In genomic region chr5:16469644-16470275, GRCm38 (mm10) we compare ENCODE assay signal across 8 mouse cellular contexts.
DNase-seq lines count a peak whose midpoint lies in the region; ATAC-seq and TF ChIP-seq lines count a peak whose summit lies in the region.

No protein-coding gene starts in this region.

- no peak overlapping the region for H3K9ac ChIP-seq in midbrain, postnatal 0 days (replicated peaks; ENCODE audit: low read length, poor library complexity, severe bottlenecking)
- no peak overlapping the region for H3K9ac ChIP-seq in embryonic facial prominence, embryonic 11.5 days (replicated peaks; ENCODE audit: low read length)
- 0 out of 2 replicates have a peak overlapping the region, but pooled peaks have one; percentile 36 for H3K9ac ChIP-seq in heart, embryonic 14.5 days (ENCODE audit: low read length)

- H3K36me3 ChIP-seq in midbrain, postnatal 0 days (ENCODE audit: insufficient read depth, low read length) = no peaks in the 10 kb centered on the region
- H3K36me3 ChIP-seq in midbrain, embryonic 10.5 days = no peaks in the 10 kb centered on the region
- no peaks in the 10 kb centered on the region for H3K36me3 ChIP-seq in embryonic facial prominence, embryonic 11.5 days (replicated peaks; ENCODE audit: control insufficient read depth, insufficient read depth, low read depth, low read length)
- H3K36me3 ChIP-seq in heart, embryonic 14.5 days (ENCODE audit: control insufficient read depth, insufficient read depth, low read length) = no peaks in the 10 kb centered on the region
- no peaks in the 10 kb centered on the region for H3K36me3 ChIP-seq in small intestine, adult 2 months (ENCODE audit: control insufficient read depth, insufficient read depth, low read length)

- peak; percentile 8 for DNase-seq in midbrain, postnatal 0 days (ENCODE audit: low spot score)
- no peak for DNase-seq in midbrain, embryonic 10.5 days (ENCODE audit: low spot score)
- peak; percentile 48 for DNase-seq in embryonic facial prominence, embryonic 11.5 days (ENCODE audit: low spot score)
- peak; percentile 47 to 75 for DNase-seq in kidney, postnatal 25 days
- peak; percentile 80 for DNase-seq in lung, postnatal 10 days
- no peak for DNase-seq in cerebellum, postnatal 36 days

- H3K27ac ChIP-seq in midbrain, postnatal 0 days (ENCODE audit: low read depth, low read length) = no peak overlapping the region
- no peak overlapping the region for H3K27ac ChIP-seq in midbrain, embryonic 10.5 days (replicated peaks)
- no peak overlapping the region for H3K27ac ChIP-seq in embryonic facial prominence, embryonic 11.5 days (replicated peaks; ENCODE audit: low read depth, low read length)
- peak overlapping the region; percentile 55 to 72 for H3K27ac ChIP-seq in heart, embryonic 14.5 days (replicated peaks in 1 of 2; ENCODE audit: control insufficient read depth in 1 of 2, insufficient read depth in 1 of 2, low read depth in 2 of 2, low read length in 2 of 2)
- H3K27ac ChIP-seq in small intestine, adult 2 months (ENCODE audit: insufficient read depth, low read depth, low read length) = peak overlapping the region; percentile 48

- no peaks in the 10 kb centered on the region for H3K27me3 ChIP-seq in midbrain, postnatal 0 days (ENCODE audit: insufficient read depth, low read length)
- no peaks in the 10 kb centered on the region for H3K27me3 ChIP-seq in midbrain, embryonic 10.5 days (ENCODE audit: low read depth, poor library complexity, severe bottlenecking)
- no peaks in the 10 kb centered on the region for H3K27me3 ChIP-seq in embryonic facial prominence, embryonic 11.5 days (ENCODE audit: control insufficient read depth, insufficient read depth, low read length)
- no peaks in the 10 kb centered on the region for H3K27me3 ChIP-seq in heart, embryonic 14.5 days (ENCODE audit: control insufficient read depth, insufficient read depth, low read length)
- no peaks in the 10 kb centered on the region for H3K27me3 ChIP-seq in small intestine, adult 2 months (ENCODE audit: control insufficient read depth, insufficient read depth, low read length)

- 74% methylated on average over 13 of the region's 13 CpGs for WGBS in midbrain, postnatal 0 days
- 73% methylated on average over 13 of the region's 13 CpGs for WGBS in midbrain, embryonic 10.5 days
- WGBS in embryonic facial prominence, embryonic 11.5 days = 44% methylated on average over 13 of the region's 13 CpGs
- WGBS in heart, embryonic 14.5 days = 36% methylated on average over 13 of the region's 13 CpGs
- 21% methylated on average over 13 of the region's 13 CpGs for WGBS in small intestine, adult 2 months

- no peaks in the 10 kb centered on the region for H3K4me1 ChIP-seq in midbrain, postnatal 0 days (ENCODE audit: insufficient read depth, low read length)
- H3K4me1 ChIP-seq in midbrain, embryonic 10.5 days = no peaks in the 10 kb centered on the region
- no peaks in the 10 kb centered on the region; the same call in 1 of the 2 replicates for H3K4me1 ChIP-seq in embryonic facial prominence, embryonic 11.5 days (ENCODE audit: control insufficient read depth, insufficient read depth, low read length)
- peaks cover 6 to 9% of the 10 kb centered on the region in 2 experiments for H3K4me1 ChIP-seq in heart, embryonic 14.5 days (ENCODE audit: control insufficient read depth in 2 of 2, insufficient read depth in 2 of 2, low read length in 2 of 2)
- peaks cover 2% of the 10 kb centered on the region; the same call in 1 of the 2 replicates for H3K4me1 ChIP-seq in small intestine, adult 2 months (ENCODE audit: control insufficient read depth, insufficient read depth, insufficient read length, low read length)

- no peak overlapping the region for H3K4me2 ChIP-seq in midbrain, postnatal 0 days (ENCODE audit: low read depth, low read length, poor library complexity, severe bottlenecking)
- no peak overlapping the region for H3K4me2 ChIP-seq in embryonic facial prominence, embryonic 11.5 days (ENCODE audit: low read depth, low read length)
- H3K4me2 ChIP-seq in heart, embryonic 14.5 days (ENCODE audit: low read length) = peak overlapping the region; percentile 59

- ATAC-seq in midbrain, postnatal 0 days (ENCODE audit: low FRiP score) = no peak
- no peak; the same call in 1 of the 2 replicates for ATAC-seq in embryonic facial prominence, embryonic 11.5 days (replicated peaks; ENCODE audit: insufficient number of reproducible peaks, low FRiP score, low TSS enrichment, low read depth)
- ATAC-seq in heart, embryonic 14.5 days (ENCODE audit: insufficient number of reproducible peaks, insufficient read depth, low FRiP score, low read depth) = peak; percentile 66; the same call in 1 of the 2 replicates

- TF ChIP-seq CTCF in midbrain, postnatal 0 days (IDR thresholded peaks at IDR 0.05) = no peak
- TF ChIP-seq CTCF in small intestine, adult 2 months (IDR thresholded peaks at IDR 0.05; ENCODE audit: extremely low read depth, insufficient read length, insufficient replicate concordance, low read depth, low read length) = no peak

- H3K4me3 ChIP-seq in midbrain, postnatal 0 days (ENCODE audit: low read depth, low read length) = no peak overlapping the region
- H3K4me3 ChIP-seq in midbrain, embryonic 10.5 days = no peak overlapping the region
- no peak overlapping the region for H3K4me3 ChIP-seq in embryonic facial prominence, embryonic 11.5 days (ENCODE audit: low read depth, low read length)
- peak overlapping the region; percentile 20 to 29; a peak in 3 of 4 replicates for H3K4me3 ChIP-seq in heart, embryonic 14.5 days (ENCODE audit: control insufficient read depth in 1 of 2, insufficient read depth in 1 of 2, low read depth in 1 of 2, low read length in 2 of 2)
- peak overlapping the region; percentile 25 for H3K4me3 ChIP-seq in small intestine, adult 2 months (ENCODE audit: low read depth, low read length)

- no peaks in the 10 kb centered on the region for H3K9me3 ChIP-seq in midbrain, postnatal 0 days (ENCODE audit: low read length)
- H3K9me3 ChIP-seq in midbrain, embryonic 10.5 days (replicated peaks) = no peaks in the 10 kb centered on the region
- H3K9me3 ChIP-seq in embryonic facial prominence, embryonic 11.5 days (replicated peaks; ENCODE audit: control insufficient read depth, low read length) = no peaks in the 10 kb centered on the region
- no peaks in the 10 kb centered on the region for H3K9me3 ChIP-seq in heart, embryonic 14.5 days (ENCODE audit: control insufficient read depth, low read length)

- no peak for TF ChIP-seq POLR2A in small intestine, adult 2 months (IDR thresholded peaks at IDR 0.05; ENCODE audit: low read depth, low read length)

Comparison
In these comparisons a context has a peak if more than half of its experiments do, and no peak if none do; other contexts are left out.
1. DNase-seq: peak in midbrain, postnatal 0 days (single experiment), embryonic facial prominence, embryonic 11.5 days (single experiment), kidney, postnatal 25 days (2 of 2) and lung, postnatal 10 days (single experiment); none in midbrain, embryonic 10.5 days (single experiment) and cerebellum, postnatal 36 days (0 of 2).
2. H3K27ac ChIP-seq: peak in heart, embryonic 14.5 days (2 of 2) and small intestine, adult 2 months (single experiment); none in midbrain, postnatal 0 days (single experiment), midbrain, embryonic 10.5 days (single experiment) and embryonic facial prominence, embryonic 11.5 days (single experiment).
3. H3K4me3 ChIP-seq: peak in heart, embryonic 14.5 days (2 of 2) and small intestine, adult 2 months (single experiment); none in midbrain, postnatal 0 days (single experiment), midbrain, embryonic 10.5 days (single experiment) and embryonic facial prominence, embryonic 11.5 days (single experiment).